ENCODE assay signal across 17 mouse cellular contexts in genomic region chr11:51320609-51321008, GRCm38 (mm10). TPM values are rescaled to one million over a fixed set of nuclear protein-coding genes. Genes with fewer than 3 reads are reported as not detected.
"Had no signal": no experiment of that assay in that cellular context is flagged by ENCODE, and none has a peak within 500 bp of the region (broad histone marks: within the 10 kb centered on the region; RNA-seq: fewer than 3 reads in every experiment).

No protein-coding gene starts in this region.

- H3K9ac ChIP-seq: kidney, embryonic 15.5 days; liver, embryonic 14.5 days; liver, postnatal 0 days; lung, embryonic 14.5 days; midbrain, embryonic 12.5 days had no signal

- ATAC-seq: liver, postnatal 0 days had no signal

- H3K4me1 ChIP-seq: kidney, embryonic 15.5 days; megakaryocyte, embryonic 14.5 days had no signal

- H3K27me3 ChIP-seq: kidney, embryonic 15.5 days; megakaryocyte, embryonic 14.5 days; midbrain, embryonic 12.5 days had no signal

- H3K27ac ChIP-seq: kidney, embryonic 15.5 days; left cerebral cortex, adult 2 months; liver, embryonic 14.5 days; midbrain, embryonic 12.5 days had no signal

- H3K4me3 ChIP-seq: kidney, embryonic 15.5 days; left cerebral cortex, adult 2 months; megakaryocyte, embryonic 14.5 days; midbrain, embryonic 12.5 days had no signal

- H3K9me3 ChIP-seq: midbrain, embryonic 12.5 days had no signal

- DNase-seq: kidney, adult 11 months; kidney, adult 8-10 months; kidney, postnatal 10 days; kidney, postnatal 36 days; layer of hippocampus, postnatal 36 days; liver, postnatal 0 days; lung, embryonic 14.5 days; lung, postnatal 10 days; lung, postnatal 36 days; thymus, adult 18-20 months; thymus, postnatal 36 days had no signal

- H3K4me2 ChIP-seq: kidney, embryonic 15.5 days; lung, embryonic 14.5 days; midbrain, embryonic 12.5 days had no signal

- H3K36me3 ChIP-seq: kidney, embryonic 15.5 days; midbrain, embryonic 12.5 days had no signal

RNA-seq across cellular contexts. Expression of gene BC049762, which starts 57.8 kb away (rescaled TPM):
- polyA plus RNA-seq: spleen, adult 2 months had no signal
